Mouse (Mus musculus) testis, adult 2 months (tissue): ENCODE results near the gene Bend6. TPM values are rescaled to one million over a fixed set of nuclear protein-coding genes. Genes with fewer than 3 reads are reported as not detected.

Experiments used
- H3K27ac ChIP-seq: fragments of 200-500 bp; 2 replicates; pipeline ENCODE4 v1.5.1; 2012; ENCODE audit warnings: low read depth, low read length; ENCODE audit not compliant: control insufficient read depth, insufficient read depth
- H3K27me3 ChIP-seq: fragments of 200-500 bp; 2 replicates; pipeline ENCODE4 v1.6.1; 2012; ENCODE audit warnings: mild to moderate bottlenecking, low read length, moderate library complexity; ENCODE audit not compliant: control insufficient read depth, insufficient read depth
- H3K36me3 ChIP-seq: fragments of 200-500 bp; 2 replicates; pipeline ENCODE4 v1.6.1; 2012; ENCODE audit warnings: mild to moderate bottlenecking, low read length; ENCODE audit not compliant: control insufficient read depth, insufficient read depth
- H3K4me1 ChIP-seq: fragments of 200-500 bp; 2 replicates; pipeline ENCODE4 v1.6.1; 2012; ENCODE audit warnings: low read length; ENCODE audit not compliant: control insufficient read depth, insufficient read depth
- H3K4me3 ChIP-seq: fragments of 200-500 bp; 2 replicates; pipeline ENCODE4 v1.5.1; 2012; ENCODE audit warnings: low read depth, mild to moderate bottlenecking, low read length, moderate library complexity, mixed read lengths; ENCODE audit not compliant: control insufficient read depth
- CTCF ChIP-seq: fragments of 200-500 bp; IDR thresholded peaks from 2 replicates; pipeline ENCODE4 v1.5.1; 2012; ENCODE audit warnings: low read depth, mild to moderate bottlenecking, inconsistent platforms, low read length, moderate library complexity; ENCODE audit not compliant: control insufficient read depth, insufficient read depth, insufficient replicate concordance
- POLR2A ChIP-seq: fragments of 200-500 bp; IDR thresholded peaks from 2 replicates; pipeline ENCODE4 v1.6.1; 2012; ENCODE audit warnings: low read depth, mild to moderate bottlenecking, inconsistent platforms, low read length, moderate library complexity; ENCODE audit not compliant: control insufficient read depth
- polyA plus RNA-seq: library from polyadenylated mRNA; depleted of rRNA; stranded (reverse); fragments of >200 nt; gene quantifications from 2 replicates; pipeline ENCODE4 v1.2.3, GENCODE M21; 2012

Bend6 gene
- polyA plus RNA-seq, 1 experiment, result 1.1 TPM

DNA sequence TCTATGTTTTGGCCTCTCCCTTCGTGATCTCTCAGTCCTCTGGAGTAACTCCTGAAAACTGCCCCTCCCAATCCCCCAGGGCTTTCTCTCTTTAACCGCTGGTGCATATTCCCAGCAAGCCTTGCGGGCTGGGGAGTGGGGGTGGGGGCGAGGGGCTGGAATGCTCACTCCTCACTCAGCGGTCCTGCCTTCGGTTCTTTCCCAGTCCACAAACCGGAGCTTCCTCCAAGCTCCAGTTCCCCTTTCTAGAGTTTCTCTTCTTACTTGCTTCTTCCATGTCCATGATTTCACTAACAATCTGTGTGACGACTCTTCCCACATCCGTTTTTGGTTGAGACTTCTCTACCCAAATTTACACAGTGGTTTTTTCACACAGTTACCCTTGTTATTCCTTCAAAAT is 4.0 kb downstream of the Bend6 start:
- Histone ChIP-seq H3K27me3 (no peaks in the 10 kb centered on the region), H3K36me3 (no peaks in the 10 kb centered on the region), H3K4me3 (peak overlapping the region; percentile 34; the same call in 1 of the 2 replicates), H3K4me1 (peaks cover 15% of the 10 kb centered on the region), H3K27ac (peak overlapping the region; percentile 70)
- no peak for TF ChIP-seq POLR2A
- TF ChIP-seq CTCF, result no peak

DNA sequence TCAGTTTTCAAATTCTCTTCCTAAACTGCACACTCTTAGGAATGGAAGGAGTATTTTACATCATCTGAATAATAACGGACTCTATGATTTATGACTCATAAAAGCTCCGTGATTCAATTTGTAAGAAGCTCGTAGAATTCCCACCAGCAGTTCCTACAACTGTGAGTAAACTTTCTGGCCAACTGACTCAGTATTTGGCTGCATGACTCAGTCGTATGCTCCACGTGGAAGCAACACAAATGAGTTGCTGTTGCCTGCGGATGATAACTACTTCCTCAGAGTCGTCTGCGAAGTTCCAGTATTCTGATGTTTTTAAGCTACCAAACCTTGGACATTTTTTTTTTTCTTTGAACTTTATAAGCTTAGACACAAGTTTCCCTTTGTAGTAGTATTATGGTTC is 7.4 kb downstream of the Bend6 start:
- TF ChIP-seq CTCF (no peak), POLR2A (no peak)
- no peaks in the 10 kb centered on the region for H3K36me3 ChIP-seq
- no peak overlapping the region for H3K27ac ChIP-seq
- H3K27me3 ChIP-seq, result no peaks in the 10 kb centered on the region
- H3K4me1 ChIP-seq, result peaks cover 8% of the 10 kb centered on the region
- H3K4me3 ChIP-seq, result no peak overlapping the region

- Histone ChIP-seq H3K4me1 (peaks cover 2% of the 10 kb centered on the region; the same call in 1 of the 2 replicates), H3K4me3 (no peak overlapping the region), H3K27ac (no peak overlapping the region), H3K27me3 (no peaks in the 10 kb centered on the region), H3K36me3 (no peaks in the 10 kb centered on the region)
- TF ChIP-seq CTCF (no peak), POLR2A (no peak)
Measured at GRCm38 (mm10) chr1:33898373-33898772, 9.2 kb downstream of the Bend6 start.

DNA sequence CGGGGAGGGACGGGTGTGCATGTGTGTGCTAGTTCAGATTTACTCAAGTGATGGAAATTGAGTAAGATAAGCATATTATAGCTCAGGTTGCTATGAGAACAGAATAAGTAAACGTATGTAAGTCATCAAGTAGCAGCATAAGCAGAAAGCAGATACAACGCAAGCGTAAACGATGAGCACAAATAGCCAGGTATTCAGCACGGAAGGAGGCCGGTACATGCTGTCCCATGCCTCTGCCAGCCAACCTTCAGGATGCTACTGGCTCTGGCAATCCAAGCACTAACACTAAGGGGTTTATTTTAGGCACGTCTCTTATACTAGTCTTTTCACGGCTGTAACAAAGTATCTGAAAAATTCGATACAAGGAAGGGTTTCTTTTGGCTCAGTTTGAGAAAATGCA is 10.2 kb downstream of the Bend6 start:
- no peaks in the 10 kb centered on the region for H3K36me3 ChIP-seq
- H3K4me1 ChIP-seq, result no peaks in the 10 kb centered on the region
- H3K27me3 ChIP-seq, result no peaks in the 10 kb centered on the region
- TF ChIP-seq POLR2A (no peak), CTCF (no peak)
- no peak overlapping the region for H3K4me3 ChIP-seq
- no peak overlapping the region for H3K27ac ChIP-seq

DNA sequence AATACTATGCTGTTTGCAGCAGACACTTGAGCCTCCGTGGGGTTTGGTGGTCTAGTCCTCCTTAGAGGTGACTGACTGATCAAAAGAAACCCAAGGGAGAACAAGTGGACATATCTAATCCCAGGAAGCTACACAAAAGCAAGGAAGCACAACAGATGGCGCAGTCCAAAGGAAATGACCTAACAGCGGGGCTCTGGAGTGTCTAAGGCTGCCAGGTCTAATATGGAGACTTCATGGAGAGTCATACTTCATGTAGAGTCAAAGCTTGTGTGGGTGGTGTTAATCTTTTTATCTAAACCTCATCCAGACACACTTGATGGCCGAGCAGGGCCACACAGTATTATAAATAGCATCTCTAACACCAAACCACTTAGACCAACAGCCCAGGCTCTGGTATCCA is 10.9 kb downstream of the Bend6 start:
- no peaks in the 10 kb centered on the region for H3K27me3 ChIP-seq
- H3K27ac ChIP-seq, result no peak overlapping the region
- TF ChIP-seq CTCF, result no peak
- TF ChIP-seq POLR2A, result no peak
- 0 out of 2 replicates have a peak, but pooled peaks cover 2% of the 10 kb centered on the region for H3K4me1 ChIP-seq
- no peak overlapping the region for H3K4me3 ChIP-seq
- no peaks in the 10 kb centered on the region for H3K36me3 ChIP-seq

GRCm38 (mm10) chr1:33896116-33896515 is 11.5 kb downstream of the Bend6 start:
- TF ChIP-seq CTCF, result no peak
- TF ChIP-seq POLR2A, result no peak
- no peak overlapping the region for H3K27ac ChIP-seq
- H3K27me3 ChIP-seq, result no peaks in the 10 kb centered on the region
- H3K4me3 ChIP-seq, result no peak overlapping the region
- H3K36me3 ChIP-seq, result no peaks in the 10 kb centered on the region
- H3K4me1 ChIP-seq, result 0 out of 2 replicates have a peak, but pooled peaks cover 2% of the 10 kb centered on the region

DNA sequence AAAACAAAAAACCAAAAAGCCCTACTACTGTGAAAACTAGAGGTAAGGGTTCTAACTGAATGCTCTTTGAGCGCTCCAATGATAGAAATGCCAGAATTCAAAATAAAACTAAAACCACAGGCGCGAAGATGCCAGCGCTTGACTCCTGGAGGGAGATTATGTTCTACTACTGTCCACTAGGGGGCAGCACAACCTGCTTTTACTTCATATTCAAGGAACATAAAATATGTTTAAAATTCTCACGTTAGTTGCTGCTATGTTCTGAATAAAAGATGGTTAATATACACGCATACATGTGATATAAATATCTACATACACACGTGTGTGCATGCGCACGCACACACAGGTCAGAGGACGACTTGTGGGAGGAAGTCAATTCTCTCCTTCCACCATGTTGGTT is 14.8 kb downstream of the Bend6 start:
- Histone ChIP-seq H3K36me3 (no peaks in the 10 kb centered on the region), H3K4me3 (no peak overlapping the region), H3K27ac (no peak overlapping the region), H3K27me3 (no peaks in the 10 kb centered on the region), H3K4me1 (0 out of 2 replicates have a peak, but pooled peaks cover 2% of the 10 kb centered on the region)
- TF ChIP-seq POLR2A, result no peak
- peak; percentile 29; the same call in 1 of the 2 replicates for TF ChIP-seq CTCF
